Mouse (Mus musculus) megakaryocyte, adult 5-6 weeks (primary cell): Measurements from ENCODE around the gene Poc1b. TPM values are rescaled to one million over a fixed set of nuclear protein-coding genes. Genes with fewer than 3 reads are reported as not detected.

Source experiments
- ATAC-seq: 2 replicates; pipeline ENCODE4 v1.8.0; 2016; ENCODE audit warnings: mild to moderate bottlenecking, inconsistent platforms; ENCODE audit not compliant: poor library complexity, severe bottlenecking
- total RNA-seq, 2 experiments: library from RNA; stranded (forward) in 1 of 2; stranded (reverse) in 1 of 2; fragments of 153-499, 151-499 nt in 1 of 2; fragments of 221-1000, 200-1000 nt in 1 of 2; gene quantifications; 2 replicates each; pipeline versions ENCODE4 v1.2.3 to v1.2.4; 2015 to 2017

Poc1b gene
- total RNA-seq, 2 experiments from 2014 or later: 9.1 to 18.5 TPM

GRCm38 (mm10) chr10:99152063-99152462 is 45.2 kb downstream of the Poc1b start:
- ATAC-seq: peak; percentile 70

- no peak for ATAC-seq
These were observed 47.8 kb downstream of the Poc1b start for GRCm38 (mm10) chr10:99154635-99155034.

GRCm38 (mm10) chr10:99156808-99157207 is 50.0 kb downstream of the Poc1b start:
- ATAC-seq: no peak

DNA sequence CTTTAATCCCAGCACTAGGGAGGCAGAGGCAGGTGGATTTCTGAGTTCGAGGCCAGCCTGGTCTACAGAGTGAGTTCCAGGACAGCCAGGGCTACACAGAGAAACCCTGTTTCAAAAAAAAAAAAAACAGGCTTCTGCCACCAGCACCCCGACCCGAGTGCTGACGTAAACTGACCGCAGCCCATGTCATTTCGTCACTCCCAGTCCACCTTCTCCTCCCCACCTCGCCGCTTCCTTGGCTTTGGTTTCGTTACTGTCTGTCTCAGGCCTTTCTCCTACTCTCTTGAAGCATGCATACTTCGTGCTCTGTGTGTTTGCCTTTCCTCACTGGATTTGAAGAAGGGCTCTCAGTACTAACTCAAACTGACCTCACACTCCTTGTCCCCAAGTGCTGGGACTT is 50.9 kb downstream of the Poc1b start:
- ATAC-seq: peak; percentile 97

DNA sequence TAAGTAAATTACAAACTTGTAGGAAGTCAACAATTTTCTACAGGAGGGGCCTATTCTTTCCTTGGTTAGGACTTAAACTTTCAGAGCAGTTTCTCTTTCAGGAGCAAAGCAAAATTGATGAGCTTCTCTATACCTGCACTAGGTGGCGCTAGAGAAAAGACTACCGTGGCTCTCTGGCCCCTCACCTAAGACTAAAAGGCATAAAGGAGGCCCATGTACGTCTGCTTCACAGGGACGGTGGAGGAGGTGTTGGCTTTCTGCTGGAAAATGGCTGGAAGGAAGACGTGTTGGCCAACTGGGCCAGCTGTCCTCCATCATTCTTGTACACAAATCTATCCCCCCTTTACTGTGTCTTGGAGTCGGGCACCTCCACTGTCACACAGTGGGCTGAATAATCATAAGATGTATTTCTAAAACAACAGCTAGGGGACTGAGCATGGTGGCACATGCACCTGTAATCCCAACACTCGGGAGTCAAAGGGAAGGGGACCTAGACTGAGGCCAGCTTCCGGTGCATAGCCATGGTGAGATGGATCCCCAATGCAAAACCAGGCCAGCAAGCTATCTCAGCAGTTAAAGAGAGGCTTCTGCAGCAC is 55.2 kb downstream of the Poc1b start:
- ATAC-seq: peak; percentile 71

GRCm38 (mm10) chr10:99163002-99163401 is 56.2 kb downstream of the Poc1b start:
- no peak for ATAC-seq

DNA sequence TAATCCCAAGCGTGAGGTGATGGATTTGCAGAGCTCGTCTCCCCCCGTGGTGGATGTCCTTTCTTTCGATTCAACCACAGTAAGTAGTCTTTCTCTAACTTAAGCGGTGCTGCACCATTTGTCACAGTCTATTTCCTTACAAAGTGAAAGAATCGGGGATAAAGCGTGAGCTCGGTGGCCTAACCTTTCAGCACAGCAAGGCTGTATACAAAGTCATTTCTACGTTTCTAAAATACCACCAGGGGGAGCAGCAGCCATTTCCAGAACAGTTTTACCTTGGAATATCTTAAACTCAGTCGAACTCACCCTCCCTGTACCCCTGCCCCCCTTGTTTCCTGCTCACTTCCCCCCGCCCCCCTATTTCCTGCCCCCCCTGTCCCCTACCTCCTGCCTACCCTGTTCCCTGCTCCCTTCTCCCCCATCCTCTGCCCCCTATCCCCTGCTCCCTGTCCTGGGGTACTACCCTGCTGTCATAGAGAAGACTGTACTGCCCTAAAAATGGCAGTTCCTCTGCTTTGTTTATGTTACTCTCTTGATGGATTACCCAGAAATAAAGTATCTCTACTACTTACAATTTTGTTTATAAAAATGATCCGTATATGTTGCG is 58.1 kb downstream of the Poc1b start:
- ATAC-seq: 0 out of 2 replicates have a peak, but pooled peaks have one; percentile 31

DNA sequence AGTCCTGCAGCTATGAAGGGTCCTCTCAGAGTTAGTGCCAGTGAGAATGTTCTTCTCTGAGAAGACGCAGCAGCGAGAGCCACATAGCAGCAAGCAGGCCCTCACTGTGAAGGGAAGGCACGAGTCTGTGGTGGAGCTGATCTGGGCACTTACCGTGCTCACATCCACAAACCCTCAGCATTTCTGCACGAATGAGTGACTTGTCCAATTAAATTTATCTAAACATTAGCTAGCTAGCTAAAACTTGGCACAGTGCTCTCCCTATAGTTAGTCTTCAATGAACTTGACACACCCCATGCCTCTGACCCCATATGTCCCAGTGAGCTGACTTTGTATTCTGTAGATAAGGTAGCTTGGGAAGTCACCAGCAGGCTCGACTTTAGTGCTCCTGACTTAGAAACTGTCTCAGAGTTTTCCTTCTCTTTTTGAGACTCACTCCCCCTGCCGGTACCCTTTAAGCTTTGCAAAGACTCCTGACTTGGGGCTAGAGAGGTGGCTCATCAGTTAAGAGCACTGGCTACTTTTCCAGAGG is 59.0 kb downstream of the Poc1b start:
- 0 out of 2 replicates have a peak, but pooled peaks have one; percentile 19 for ATAC-seq

DNA sequence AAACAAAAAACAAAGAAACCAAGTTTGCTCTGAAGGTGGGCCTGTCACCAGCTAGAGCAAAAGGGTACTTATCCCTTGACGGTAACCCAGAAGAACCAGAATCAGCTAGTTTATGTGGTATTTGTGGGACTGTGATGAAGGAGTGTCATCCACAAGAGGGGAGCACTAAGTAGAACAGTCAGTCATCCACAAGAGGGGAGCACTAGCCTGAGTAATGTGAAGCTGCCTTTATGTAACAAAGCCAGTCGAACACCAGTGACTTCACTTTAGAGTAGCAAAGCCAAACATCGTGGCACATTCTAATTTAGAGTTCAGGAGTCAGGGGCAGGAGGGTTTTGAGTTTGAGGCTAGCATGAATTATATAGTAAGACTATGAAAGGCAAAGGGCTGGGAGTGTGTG is 59.6 kb downstream of the Poc1b start:
- no peak for ATAC-seq

DNA sequence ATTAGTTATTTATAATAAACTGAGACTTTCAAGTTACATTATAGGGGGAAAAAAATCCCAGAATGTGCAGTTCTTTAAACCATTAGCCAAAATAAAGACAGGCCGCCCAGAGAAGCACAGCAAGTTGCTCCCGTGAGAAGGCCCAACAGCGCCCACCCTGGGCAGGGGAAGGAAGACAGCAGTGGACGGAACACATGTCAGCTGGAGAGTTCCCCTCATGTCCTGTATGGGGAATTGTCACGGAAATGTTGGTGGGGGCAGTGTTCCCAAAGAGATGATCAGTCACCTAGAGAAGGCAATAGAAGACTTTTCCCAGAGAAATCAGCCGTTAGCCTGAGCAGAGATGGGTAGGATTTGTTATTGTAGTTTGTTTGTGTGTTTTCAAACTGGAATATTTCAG is 61.6 kb downstream of the Poc1b start:
- no peak for ATAC-seq

DNA sequence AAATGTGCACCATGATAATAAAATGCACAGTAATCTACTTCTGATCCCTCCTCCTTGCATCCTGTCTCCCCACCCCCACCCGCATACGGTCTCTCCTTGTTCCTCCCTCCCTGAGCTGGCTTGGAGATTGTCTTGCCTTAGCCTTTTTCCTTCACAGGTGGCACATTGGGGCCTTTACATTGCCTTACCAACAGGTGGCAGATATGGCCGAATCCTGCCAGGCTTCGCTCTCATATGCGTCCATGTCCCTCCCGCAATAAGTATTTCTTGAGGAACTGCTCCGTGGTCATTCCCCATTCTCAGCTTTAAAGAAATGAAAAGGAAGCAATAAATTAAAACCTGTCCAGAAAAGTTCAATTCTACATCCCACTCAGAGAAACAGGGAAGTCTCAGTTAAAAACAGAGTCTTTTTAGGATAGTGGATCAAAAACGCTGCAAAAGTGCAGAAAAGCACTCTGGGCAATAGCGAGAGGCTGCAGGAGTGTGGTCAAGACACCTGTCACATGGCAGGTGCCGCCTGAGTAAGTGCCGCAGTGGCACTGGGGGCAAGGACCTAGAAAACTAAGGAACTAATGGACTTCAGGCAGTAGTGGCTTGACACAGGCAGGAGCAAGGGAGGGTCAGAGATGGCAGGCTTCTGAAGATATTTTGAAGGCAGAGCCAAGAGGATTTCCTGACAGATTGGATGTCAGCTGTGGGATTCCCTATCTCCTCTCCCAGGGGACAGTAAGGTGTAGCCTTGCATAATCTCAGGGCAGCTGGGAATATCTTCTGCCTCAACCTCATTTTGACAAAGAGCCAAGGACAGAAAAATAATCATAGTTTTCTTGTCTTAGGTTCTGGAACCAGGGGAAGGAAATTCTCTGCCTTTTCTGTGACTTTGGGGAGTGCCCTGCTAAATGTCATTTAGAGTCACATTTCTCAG is 62.3 kb downstream of the Poc1b start:
- peak; percentile 39 for ATAC-seq

DNA sequence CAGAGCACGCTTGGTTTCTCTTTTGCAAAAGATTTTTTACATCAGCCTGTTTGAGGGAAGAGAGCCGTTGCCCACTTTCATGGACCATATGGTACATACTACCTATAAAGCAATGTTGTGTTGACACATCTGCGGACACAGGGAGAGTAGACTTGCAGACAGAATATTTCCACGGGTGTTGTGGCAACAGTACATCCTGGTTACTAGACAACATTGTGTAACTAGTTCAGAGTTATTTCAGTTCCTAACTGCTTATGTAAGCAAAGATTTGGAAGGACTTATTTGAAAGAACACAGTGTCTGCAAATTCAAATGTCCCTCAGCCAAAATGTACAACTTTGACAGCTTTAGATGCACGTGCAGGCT is 62.9 kb downstream of the Poc1b start:
- peak; percentile 73 for ATAC-seq

DNA sequence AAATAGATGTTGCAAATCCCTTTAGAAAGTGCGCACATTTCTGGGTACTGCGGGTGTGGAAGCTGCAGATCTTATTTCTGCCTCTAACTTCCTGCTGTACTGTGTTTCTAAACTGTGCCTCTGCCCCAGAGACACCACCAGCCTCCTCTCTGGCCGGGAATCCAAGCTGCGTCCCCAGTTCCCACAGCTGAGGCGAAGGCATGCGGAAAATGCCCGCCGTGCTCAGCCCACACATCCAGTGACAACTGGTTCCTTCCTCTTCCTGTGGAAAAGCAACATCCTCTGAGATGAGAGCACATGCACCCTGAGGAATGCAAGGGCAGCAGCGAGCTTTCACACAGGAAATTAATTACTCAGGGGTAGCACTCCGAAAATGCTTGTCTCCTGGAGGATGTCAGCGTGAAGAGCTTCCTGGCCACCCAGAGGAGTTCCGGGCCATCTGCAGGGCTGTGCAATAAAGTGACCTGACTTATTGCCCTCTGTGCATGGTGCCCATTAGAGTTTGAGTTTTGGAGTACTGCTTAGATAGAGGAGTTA is 65.2 kb downstream of the Poc1b start:
- ATAC-seq: peak; percentile 62

DNA sequence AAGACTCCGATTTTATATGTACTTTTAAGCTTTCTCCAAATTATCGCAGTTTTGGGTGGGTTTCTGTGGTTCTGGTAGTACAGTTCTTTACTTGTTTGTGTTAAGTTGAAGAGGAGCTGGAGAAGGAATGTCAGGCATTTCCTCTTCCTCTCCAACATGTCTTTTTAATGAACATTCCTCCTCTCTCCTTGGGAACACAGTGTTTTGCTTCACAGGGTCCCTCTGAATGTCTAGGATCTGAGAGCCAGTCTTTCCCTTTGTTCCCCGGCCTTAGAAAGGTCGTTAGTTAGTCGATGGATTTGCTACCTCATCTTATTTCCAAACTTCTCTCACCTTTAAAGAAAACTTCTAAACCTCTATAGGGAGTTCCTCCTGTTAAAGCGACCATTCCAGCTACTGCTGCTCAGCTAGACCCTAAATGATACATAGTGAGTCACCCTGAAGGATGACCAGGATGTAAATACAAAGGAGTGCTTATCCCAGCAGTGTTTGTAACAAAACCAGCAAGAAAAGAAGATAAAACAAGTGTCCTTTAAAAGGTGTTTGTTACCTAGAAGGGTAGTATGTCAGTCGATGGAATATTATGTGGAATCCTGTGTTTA is 66.2 kb downstream of the Poc1b start:
- ATAC-seq: no peak

- no peak for ATAC-seq
These were observed 70.1 kb downstream of the Poc1b start for GRCm38 (mm10) chr10:99176911-99177310.

GRCm38 (mm10) chr10:99178118-99178517 is 71.3 kb downstream of the Poc1b start:
- no peak for ATAC-seq

DNA sequence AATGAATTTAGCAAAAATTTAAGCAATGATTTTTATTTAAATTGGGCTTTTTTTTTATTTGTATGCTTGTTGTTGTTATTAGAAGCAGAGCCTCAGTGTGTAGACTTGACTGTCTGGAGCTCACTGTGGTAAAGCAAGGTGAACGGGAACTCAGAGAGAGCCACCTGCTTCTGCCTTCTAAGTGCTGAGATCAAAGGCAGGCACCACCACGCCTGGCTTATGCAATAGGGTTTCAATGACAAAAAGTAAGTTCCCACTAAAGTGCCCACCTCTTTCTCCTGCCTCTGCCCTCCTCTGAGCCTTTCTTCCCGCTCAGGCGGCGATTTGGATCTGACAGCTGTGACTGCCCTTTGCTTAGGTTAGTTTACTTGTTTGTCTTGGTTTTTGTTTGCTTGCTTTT is 72.3 kb downstream of the Poc1b start:
- ATAC-seq: no peak

GRCm38 (mm10) chr10:99179566-99179965 is 72.7 kb downstream of the Poc1b start:
- ATAC-seq: no peak

DNA sequence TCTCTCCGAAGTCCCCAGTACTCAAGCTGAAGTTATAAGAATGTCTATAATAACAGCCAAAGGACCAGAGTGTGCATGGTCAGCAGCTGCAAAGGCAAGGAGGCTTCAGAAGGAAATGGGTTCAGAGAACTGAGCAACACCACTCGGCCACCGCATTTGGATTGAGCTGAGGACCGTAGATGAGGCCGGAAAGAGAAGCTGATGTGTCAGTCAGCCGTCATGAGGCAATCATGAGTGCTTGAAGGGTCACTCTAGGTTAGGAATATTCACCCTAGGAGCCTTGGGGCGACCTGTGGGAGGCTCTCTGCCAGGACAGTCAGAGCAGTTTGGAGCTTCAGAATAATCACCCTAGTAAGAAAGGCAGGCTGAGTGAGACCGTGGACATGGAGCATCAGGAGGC is 74.7 kb downstream of the Poc1b start:
- ATAC-seq: peak; percentile 39

DNA sequence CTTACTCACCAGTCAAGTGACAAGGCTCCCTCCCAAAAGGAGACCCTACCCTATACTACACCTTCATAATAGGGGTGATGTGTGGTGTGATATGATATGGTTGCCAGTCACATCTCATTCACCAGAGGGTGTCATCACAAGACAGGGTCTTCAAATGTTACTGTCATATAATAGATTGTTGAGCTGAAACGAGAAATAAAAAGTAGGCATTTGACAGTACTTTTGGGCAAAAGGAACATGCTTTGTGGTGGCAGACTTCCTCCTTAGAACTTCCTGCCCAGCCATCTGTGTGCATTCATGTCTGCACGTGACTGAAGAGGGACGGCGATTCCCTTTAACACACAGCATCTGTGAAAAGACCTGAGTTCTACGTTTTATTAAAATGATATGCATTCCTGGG is 75.3 kb downstream of the Poc1b start:
- peak; percentile 93 for ATAC-seq

- no peak for ATAC-seq
These were observed 81.3 kb downstream of the Poc1b start for GRCm38 (mm10) chr10:99188175-99188574.
